Mouse (Mus musculus): ENCODE results near the gene Olfr514. TPM values are rescaled to one million over a fixed set of nuclear protein-coding genes. Genes with fewer than 3 reads are reported as not detected.
A peak's percentile ranks its signal among the peaks of the same experiment; 100 is the strongest.
"Not testable (repeated sequence)": the region's sequence is repeated elsewhere in the genome, so short reads cannot be mapped to it uniquely, and the experiment has no call there.

The Olfr514 gene
- polyA plus RNA-seq (2016; fragmentation: Nextera tagmentation; extraction: Ambion mirVana) = not detected in 2 replicates

DNA sequence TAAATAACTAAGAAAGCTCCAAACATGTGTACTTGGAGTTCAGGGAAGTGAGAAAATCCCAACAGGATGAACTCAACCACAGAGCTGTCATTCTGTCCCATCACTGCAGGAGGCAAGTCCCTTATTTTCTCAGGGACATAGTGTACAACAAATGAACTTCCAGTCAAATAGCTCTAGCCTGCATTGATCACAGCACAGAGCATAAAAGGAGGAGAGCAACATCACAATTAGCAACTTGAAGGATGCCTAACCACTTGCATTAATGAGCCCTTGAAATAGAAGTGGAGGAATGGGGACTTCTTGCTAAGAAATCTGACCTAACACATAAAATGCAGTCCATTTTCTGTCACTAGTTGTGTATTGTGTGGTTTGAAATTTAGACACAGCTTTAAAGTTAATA lies at the start of gene Olfr514:
Olfr514 (minus strand) TSS at position 101 of the 400 bp plus-strand sequence.
- H3K9me3 ChIP-seq = no peaks in the 10 kb centered on the region
- ATAC-seq (ENCODE audit: low FRiP score) = no peak

DNA sequence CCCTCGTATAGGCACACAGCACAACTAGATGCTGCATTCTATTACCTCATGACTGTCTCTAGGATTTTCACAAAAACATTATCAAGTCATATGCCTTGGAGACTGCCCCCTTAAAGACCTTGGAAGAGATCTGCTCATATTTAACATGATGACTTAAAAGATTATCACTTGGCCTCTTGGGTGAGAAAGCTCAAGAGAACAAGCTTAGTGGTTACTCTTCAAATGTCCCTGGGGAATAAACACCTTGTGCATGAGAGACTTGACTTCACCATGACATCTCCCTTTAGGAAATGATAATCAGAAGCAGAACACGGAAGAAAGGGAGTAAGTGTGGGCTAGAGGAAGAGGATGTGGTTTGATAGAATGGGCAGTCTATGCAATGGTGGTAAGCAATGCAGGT lies 46.5 kb upstream of the Olfr514 start, which contains the start of gene Olfr517:
Olfr517 (minus strand) TSS at position 101 of the 400 bp plus-strand sequence.
- Histone ChIP-seq H3K4me3 (replicated peaks) (no peak within 1 kb of the TSS), H3K9ac (no peak within 1 kb of the TSS), H3K9me3 (no peaks in the 10 kb centered on the region), H3K4me2 (no peak within 1 kb of the TSS), H3K36me3 (replicated peaks) (no peaks in the 10 kb centered on the region), H3K27ac (no peak within 1 kb of the TSS), H3K27me3 (no peaks in the 10 kb centered on the region), H3K4me1 (no peaks in the 10 kb centered on the region)
- WGBS = 68% methylated on average over 2 of the region's 2 CpGs
- no peak for ATAC-seq (ENCODE audit: low FRiP score)

More for the DNA sequence above, at the start of gene Olfr514:
- Histone ChIP-seq H3K27me3 (no peaks in the 10 kb centered on the region), H3K36me3 (replicated peaks) (no peaks in the 10 kb centered on the region), H3K27ac (no peak within 1 kb of the TSS), H3K4me3 (replicated peaks) (no peak within 1 kb of the TSS), H3K4me1 (no peaks in the 10 kb centered on the region), H3K9ac (no peak within 1 kb of the TSS), H3K4me2 (no peak within 1 kb of the TSS)

DNA sequence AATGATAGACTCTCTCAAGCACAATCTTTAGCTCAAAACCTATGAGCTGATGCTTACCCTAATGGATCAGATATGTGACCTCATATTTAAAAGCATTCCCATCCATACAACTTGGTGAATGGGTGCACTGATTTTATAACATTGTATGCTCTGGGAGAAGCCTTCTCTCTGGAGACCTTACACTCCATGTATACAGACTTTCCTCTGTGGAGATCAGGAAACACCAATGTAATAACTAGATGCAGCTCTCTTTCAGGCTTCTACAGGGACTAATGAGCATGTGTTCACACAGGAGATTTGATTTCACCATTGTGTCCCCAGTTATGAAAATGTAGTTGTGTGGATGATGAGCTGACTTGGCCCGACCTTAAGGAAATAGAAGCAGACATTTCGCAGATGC lies 24.6 kb upstream of the Olfr514 start, which contains the start of gene Olfr516:
Olfr516 (minus strand) TSS at position 101 of the 400 bp plus-strand sequence.
- no peaks in the 10 kb centered on the region for H3K9me3 ChIP-seq
- H3K27ac ChIP-seq = no peak within 1 kb of the TSS
- no peak within 1 kb of the TSS for H3K4me3 ChIP-seq (replicated peaks)
- H3K4me1 ChIP-seq = no peaks in the 10 kb centered on the region
- ATAC-seq (ENCODE audit: low FRiP score) = no peak
- no peak within 1 kb of the TSS for H3K9ac ChIP-seq
- no peaks in the 10 kb centered on the region for H3K36me3 ChIP-seq (replicated peaks)
- no peaks in the 10 kb centered on the region for H3K27me3 ChIP-seq
- no peak within 1 kb of the TSS for H3K4me2 ChIP-seq
- WGBS = 95% methylated on average over 2 of the region's 2 CpGs

DNA sequence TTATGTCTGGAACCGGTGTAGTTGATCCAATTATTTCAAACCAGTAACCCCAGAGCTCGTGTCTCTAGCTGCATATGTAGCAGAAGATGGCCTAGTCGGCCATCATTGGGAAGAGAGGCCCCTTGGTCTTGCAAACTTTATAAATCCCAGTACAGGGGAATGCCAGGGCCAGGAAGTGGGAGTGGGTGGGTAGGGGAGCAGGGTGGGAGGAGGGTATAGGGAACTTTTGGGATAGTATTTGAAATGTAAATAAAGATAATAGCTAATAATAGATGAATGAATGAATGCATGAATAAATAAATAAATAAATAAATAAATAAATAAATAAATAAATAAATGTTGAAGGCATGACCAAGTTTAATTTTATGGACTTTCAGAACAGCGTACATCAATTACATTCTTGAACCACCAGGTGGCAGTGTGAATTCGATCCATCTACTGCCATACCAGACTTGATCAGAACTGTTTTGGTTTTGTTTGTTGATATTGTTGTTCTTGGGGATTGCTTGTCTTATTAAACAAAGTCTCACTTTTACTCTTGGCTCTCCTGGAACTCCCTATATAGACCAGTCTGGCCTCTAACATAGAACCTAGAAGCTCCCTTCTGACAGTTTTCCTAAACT lies 11.1 kb downstream of the Olfr514 start:
- H3K4me1 ChIP-seq; H3K36me3 ChIP-seq (replicated peaks); H3K27me3 ChIP-seq; H3K9me3 ChIP-seq; H3K27ac ChIP-seq; H3K9ac ChIP-seq; H3K4me2 ChIP-seq; H3K4me3 ChIP-seq (replicated peaks): not testable (repeated sequence)
- peak; percentile 58; the same call in 1 of the 2 replicates for ATAC-seq (ENCODE audit: low FRiP score)
- WGBS = 53% methylated on average over 5 of the region's 5 CpGs

DNA sequence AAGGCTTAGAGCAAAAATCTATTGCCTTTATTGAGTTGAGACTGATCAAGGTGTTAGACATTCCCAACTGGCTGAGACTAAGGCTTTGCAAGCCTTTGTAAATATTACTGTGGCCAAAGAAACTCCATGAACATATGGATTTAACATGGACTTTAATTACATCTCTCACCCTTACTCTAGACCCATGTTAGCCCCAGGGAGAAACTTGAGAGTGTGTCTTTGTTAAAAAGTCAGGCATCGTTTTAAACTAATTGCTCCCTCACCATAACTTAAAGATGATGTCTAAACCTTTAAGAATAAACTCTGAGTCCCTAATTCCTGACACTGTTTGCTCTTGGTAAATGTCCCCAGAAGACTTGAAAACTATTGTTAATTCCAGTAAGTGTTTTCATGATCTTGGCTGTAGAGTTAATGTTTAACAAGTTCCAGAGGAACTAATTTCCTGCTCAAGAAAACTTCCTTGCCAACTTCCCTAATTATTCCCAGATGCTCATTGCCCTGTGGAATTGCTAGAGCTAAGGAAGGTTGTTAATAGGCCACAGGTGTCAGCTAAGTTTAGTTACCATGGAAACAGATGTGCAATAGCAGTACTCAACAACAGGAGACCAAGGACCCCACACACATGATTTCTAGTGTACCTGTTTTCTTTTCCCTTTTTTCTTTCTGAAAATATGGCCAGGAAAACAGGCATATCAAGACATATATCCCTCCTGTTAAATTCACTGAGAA lies 28.4 kb downstream of the Olfr514 start:
- H3K4me2 ChIP-seq = no peak overlapping the region
- H3K4me1 ChIP-seq = no peaks in the 10 kb centered on the region
- H3K27me3 ChIP-seq = no peaks in the 10 kb centered on the region
- H3K9me3 ChIP-seq = no peaks in the 10 kb centered on the region
- H3K36me3 ChIP-seq (replicated peaks) = no peaks in the 10 kb centered on the region
- H3K27ac ChIP-seq = no peak overlapping the region
- 58% methylated on average over 1 of the region's 1 CpGs for WGBS
- H3K4me3 ChIP-seq (replicated peaks) = no peak overlapping the region
- no peak overlapping the region for H3K9ac ChIP-seq
- ATAC-seq (ENCODE audit: low FRiP score) = no peak

Other genes with a start within 250 kb of the Olfr514 start
- not detected in 2 replicates for gene Olfr506, start 215.2 kb downstream of the Olfr514 start, polyA plus RNA-seq (2016; fragmentation: Nextera tagmentation; extraction: Ambion mirVana)
- gene Olfr507, start 204.2 kb downstream of the Olfr514 start, polyA plus RNA-seq (2016; fragmentation: Nextera tagmentation; extraction: Ambion mirVana) = not detected in 2 replicates
- not detected in 2 replicates for gene Olfr508, start 196.0 kb downstream of the Olfr514 start, polyA plus RNA-seq (2016; fragmentation: Nextera tagmentation; extraction: Ambion mirVana)
- gene Olfr509, start 174.1 kb downstream of the Olfr514 start, polyA plus RNA-seq (2016; fragmentation: Nextera tagmentation; extraction: Ambion mirVana) = not detected in 2 replicates
- gene Olfr510, start 159.6 kb downstream of the Olfr514 start, polyA plus RNA-seq (2016; fragmentation: Nextera tagmentation; extraction: Ambion mirVana) = not detected in 2 replicates
- not detected in 2 replicates for gene Olfr512, start 112.7 kb downstream of the Olfr514 start, polyA plus RNA-seq (2016; fragmentation: Nextera tagmentation; extraction: Ambion mirVana)
- not detected in 2 replicates for gene Olfr513, start 75.0 kb downstream of the Olfr514 start, polyA plus RNA-seq (2016; fragmentation: Nextera tagmentation; extraction: Ambion mirVana)
- not detected in 2 replicates for gene Olfr516, start 24.5 kb upstream of the Olfr514 start, polyA plus RNA-seq (2016; fragmentation: Nextera tagmentation; extraction: Ambion mirVana)
- not detected in 2 replicates for gene Olfr517, start 46.4 kb upstream of the Olfr514 start, polyA plus RNA-seq (2016; fragmentation: Nextera tagmentation; extraction: Ambion mirVana)
- gene Olfr518, start 59.0 kb upstream of the Olfr514 start, polyA plus RNA-seq (2016; fragmentation: Nextera tagmentation; extraction: Ambion mirVana) = not detected in 2 replicates
- not detected in 2 replicates for gene Olfr519, start 68.4 kb upstream of the Olfr514 start, polyA plus RNA-seq (2016; fragmentation: Nextera tagmentation; extraction: Ambion mirVana)
- not detected in 2 replicates for gene Nlrp10, start 104.2 kb upstream of the Olfr514 start, polyA plus RNA-seq (2016; fragmentation: Nextera tagmentation; extraction: Ambion mirVana)
- 78.1 and 79.0 TPM in 2 replicates for gene Eif3f, start 108.4 kb upstream of the Olfr514 start, polyA plus RNA-seq (2016; fragmentation: Nextera tagmentation; extraction: Ambion mirVana)
- 31.2 and 36.9 TPM in 2 replicates for gene Tub, start 124.3 kb upstream of the Olfr514 start, polyA plus RNA-seq (2016; fragmentation: Nextera tagmentation; extraction: Ambion mirVana)

All from forebrain, embryonic 12.5 days (tissue).